Mouse (Mus musculus) brain, embryonic 14.5 days (tissue): Measurements from ENCODE around the gene Specc1l. TPM values are rescaled to one million over a fixed set of nuclear protein-coding genes. Genes with fewer than 3 reads are reported as not detected.

Experiments
- DNase-seq: peaks from one replicate; pipeline ENCODE4 v3.0.0-alpha.2; 2011; ENCODE audit warnings: low read depth
- CTCF ChIP-seq: fragments of 200-500 bp; IDR thresholded peaks from 2 replicates; pipeline ENCODE4 v1.5.1; 2012; ENCODE audit warnings: inconsistent platforms, mild to moderate bottlenecking, moderate library complexity, borderline replicate concordance; ENCODE audit not compliant: insufficient read depth, insufficient read length; ENCODE audit errors: extremely low read depth
- POLR2A ChIP-seq: fragments of 200-500 bp; IDR thresholded peaks from 2 replicates; pipeline ENCODE4 v1.6.1; 2012; ENCODE audit warnings: mild to moderate bottlenecking, inconsistent platforms, borderline replicate concordance; ENCODE audit not compliant: poor library complexity, insufficient read depth, insufficient read length, severe bottlenecking; ENCODE audit errors: extremely low read depth
- polyA plus RNA-seq: library from polyadenylated mRNA; depleted of rRNA; stranded (reverse); fragments of >200 nt; gene quantifications from 2 replicates; pipeline ENCODE4 v1.2.3, GENCODE M21; 2012

Specc1l gene
- polyA plus RNA-seq, 1 experiment, result 42.0 TPM

- DNase-seq, result no peak
- TF ChIP-seq CTCF, result no peak
Measured at GRCm38 (mm10) chr10:75307130-75307529, 95.3 kb downstream of the Specc1l start.

GRCm38 (mm10) chr10:75312361-75312760 is 100.5 kb downstream of the Specc1l start:
- TF ChIP-seq CTCF (no peak), POLR2A (no peak)
- DNase-seq, result no peak

GRCm38 (mm10) chr10:75314190-75314980 is 102.5 kb downstream of the Specc1l start:
- no peak for TF ChIP-seq CTCF
- TF ChIP-seq POLR2A, result no peak
- no peak for DNase-seq

GRCm38 (mm10) chr10:75315756-75316155 is 103.9 kb downstream of the Specc1l start:
- DNase-seq, result peak; percentile 33
- TF ChIP-seq CTCF (no peak), POLR2A (no peak)

- no peak for TF ChIP-seq CTCF
- TF ChIP-seq POLR2A, result no peak
- peak; percentile 20 for DNase-seq
Measured at GRCm38 (mm10) chr10:75316472-75316871, 104.6 kb downstream of the Specc1l start.

GRCm38 (mm10) chr10:75316872-75316907 is 104.8 kb downstream of the Specc1l start, which contains the start of gene Adora2a:
Gene Adora2a (plus strand): TSS chr10:75316877.
- no peak for DNase-seq
- TF ChIP-seq POLR2A (no peak), CTCF (no peak)

- peak; percentile 58 for DNase-seq
Measured at GRCm38 (mm10) chr10:75316908-75317761, 105.3 kb downstream of the Specc1l start.

GRCm38 (mm10) chr10:75318206-75318605 is 106.3 kb downstream of the Specc1l start:
- no peak for TF ChIP-seq POLR2A
- no peak for TF ChIP-seq CTCF
- no peak for DNase-seq

More at GRCm38 (mm10) chr10:75316908-75317761, 105.3 kb downstream of the Specc1l start:
- TF ChIP-seq POLR2A (no peak), CTCF (peak; percentile 69)

GRCm38 (mm10) chr10:75320321-75320720 is 108.4 kb downstream of the Specc1l start:
- DNase-seq, result no peak
- TF ChIP-seq CTCF, result no peak

- TF ChIP-seq POLR2A (no peak), CTCF (no peak)
- no peak for DNase-seq
Measured at GRCm38 (mm10) chr10:75322966-75323365, 111.1 kb downstream of the Specc1l start.

GRCm38 (mm10) chr10:75323986-75324385 is 112.1 kb downstream of the Specc1l start:
- TF ChIP-seq CTCF, result no peak
- TF ChIP-seq POLR2A, result no peak
- no peak for DNase-seq

- no peak for DNase-seq
- TF ChIP-seq POLR2A (no peak), CTCF (no peak)
Measured at GRCm38 (mm10) chr10:75324391-75324790, 112.5 kb downstream of the Specc1l start.
